Mouse (Mus musculus): ENCODE measurements around the gene Gm28038. TPM values are rescaled to one million over a fixed set of nuclear protein-coding genes. Genes with fewer than 3 reads are reported as not detected.

The Gm28038 gene
- polyA plus RNA-seq, 1 experiment from 2014 or later = not detected

GRCm38 (mm10) chr2:30342544-30342943, 61.7 kb downstream of the Gm28038 start:
- no peak overlapping the region for H3K4me3 ChIP-seq (replicated peaks)
- H3K27me3 ChIP-seq = no peaks in the 10 kb centered on the region
- no peak overlapping the region for H3K27ac ChIP-seq
- H3K4me1 ChIP-seq (replicated peaks) = no peaks in the 10 kb centered on the region
- peaks cover 97% of the 10 kb centered on the region for H3K36me3 ChIP-seq
- no peaks in the 10 kb centered on the region for H3K9me3 ChIP-seq
- WGBS = 95% methylated on average over 7 of the region's 7 CpGs
- ATAC-seq = no peak
- H3K9ac ChIP-seq (replicated peaks) = no peak overlapping the region
- H3K4me2 ChIP-seq (replicated peaks) = no peak overlapping the region

- H3K4me2 ChIP-seq (replicated peaks) = no peak overlapping the region
- no peak for ATAC-seq
- H3K27me3 ChIP-seq = no peaks in the 10 kb centered on the region
- H3K4me3 ChIP-seq (replicated peaks) = no peak overlapping the region
- no peaks in the 10 kb centered on the region for H3K4me1 ChIP-seq (replicated peaks)
- H3K27ac ChIP-seq = peak overlapping the region; percentile 30; the same call in 1 of the 2 replicates
- no peak overlapping the region for H3K9ac ChIP-seq (replicated peaks)
- H3K9me3 ChIP-seq = no peaks in the 10 kb centered on the region
- WGBS = 72% methylated on average over 14 of the region's 14 CpGs
- H3K36me3 ChIP-seq = peaks cover 100% of the 10 kb centered on the region
Observed at GRCm38 (mm10) chr2:30343601-30344137, 62.8 kb downstream of the Gm28038 start.

GRCm38 (mm10) chr2:30345971-30346676, 65.3 kb downstream of the Gm28038 start:
- no peak overlapping the region for H3K9ac ChIP-seq (replicated peaks)
- H3K4me1 ChIP-seq (replicated peaks) = no peaks in the 10 kb centered on the region
- no peaks in the 10 kb centered on the region for H3K27me3 ChIP-seq
- peaks cover 100% of the 10 kb centered on the region for H3K36me3 ChIP-seq
- no peak overlapping the region for H3K4me2 ChIP-seq (replicated peaks)
- no peak overlapping the region for H3K4me3 ChIP-seq (replicated peaks)
- WGBS = 93% methylated on average over 7 of the region's 7 CpGs
- no peak overlapping the region for H3K27ac ChIP-seq
- no peaks in the 10 kb centered on the region for H3K9me3 ChIP-seq
- no peak for ATAC-seq

- Histone ChIP-seq H3K4me2 (replicated peaks) (no peak overlapping the region), H3K27ac (no peak overlapping the region), H3K9ac (replicated peaks) (no peak overlapping the region), H3K4me1 (replicated peaks) (no peaks in the 10 kb centered on the region), H3K4me3 (replicated peaks) (no peak overlapping the region), H3K36me3 (peaks cover 92% of the 10 kb centered on the region), H3K9me3 (no peaks in the 10 kb centered on the region), H3K27me3 (no peaks in the 10 kb centered on the region)
- no peak for ATAC-seq
- WGBS = 90% methylated on average over 6 of the region's 6 CpGs
Observed at GRCm38 (mm10) chr2:30349196-30349595, 68.4 kb downstream of the Gm28038 start.

Other genes with a start within 250 kb of the Gm28038 start
- gene Wdr34, start 232.2 kb upstream of the Gm28038 start, polyA plus RNA-seq (2015; fragmentation: Nextera tagmentation; extraction: Ambion mirVana) = 59.6 and 62.3 TPM in 2 replicates
- 448 and 482 TPM in 2 replicates for gene Set, start 223.7 kb upstream of the Gm28038 start, polyA plus RNA-seq (2015; fragmentation: Nextera tagmentation; extraction: Ambion mirVana)
- 2.8 and 3.8 TPM in 2 replicates for gene Pkn3, start 203.4 kb upstream of the Gm28038 start, polyA plus RNA-seq (2015; fragmentation: Nextera tagmentation; extraction: Ambion mirVana)
- gene Zdhhc12, start 187.4 kb upstream of the Gm28038 start, polyA plus RNA-seq (2015; fragmentation: Nextera tagmentation; extraction: Ambion mirVana) = 18.9 and 19.0 TPM in 2 replicates
- 14.4 and 15.1 TPM in 2 replicates for gene Zer1, start 156.5 kb upstream of the Gm28038 start, polyA plus RNA-seq (2015; fragmentation: Nextera tagmentation; extraction: Ambion mirVana)
- gene Tbc1d13, start 147.3 kb upstream of the Gm28038 start, polyA plus RNA-seq (2015; fragmentation: Nextera tagmentation; extraction: Ambion mirVana) = 12.5 and 13.2 TPM in 2 replicates
- gene Endog, start 109.5 kb upstream of the Gm28038 start, polyA plus RNA-seq (2015; fragmentation: Nextera tagmentation; extraction: Ambion mirVana) = 12.1 and 13.8 TPM in 2 replicates
- 59.9 and 60.0 TPM in 2 replicates for gene Spout1, start 102.6 kb upstream of the Gm28038 start, polyA plus RNA-seq (2015; fragmentation: Nextera tagmentation; extraction: Ambion mirVana)
- 15.9 and 16.8 TPM in 2 replicates for gene Kyat1, start 75.2 kb upstream of the Gm28038 start, polyA plus RNA-seq (2015; fragmentation: Nextera tagmentation; extraction: Ambion mirVana)
- 61.6 and 62.2 TPM in 2 replicates for gene Lrrc8a, start 43.3 kb upstream of the Gm28038 start, polyA plus RNA-seq (2015; fragmentation: Nextera tagmentation; extraction: Ambion mirVana)
- 0.39 and 0.40 TPM in 2 replicates for gene Gm28035, start 40.5 kb upstream of the Gm28038 start, polyA plus RNA-seq (2015; fragmentation: Nextera tagmentation; extraction: Ambion mirVana)
- 5.7 and 7.7 TPM in 2 replicates for gene Phyhd1, start 14.8 kb upstream of the Gm28038 start, polyA plus RNA-seq (2015; fragmentation: Nextera tagmentation; extraction: Ambion mirVana)
- 30.6 and 32.3 TPM in 2 replicates for gene Dolk, start 5.3 kb downstream of the Gm28038 start, polyA plus RNA-seq (2015; fragmentation: Nextera tagmentation; extraction: Ambion mirVana)
- 23.6 and 27.9 TPM in 2 replicates for gene Nup188, start 5.4 kb downstream of the Gm28038 start, polyA plus RNA-seq (2015; fragmentation: Nextera tagmentation; extraction: Ambion mirVana)
- gene Sh3glb2, start 78.3 kb downstream of the Gm28038 start, polyA plus RNA-seq (2015; fragmentation: Nextera tagmentation; extraction: Ambion mirVana) = 147 and 158 TPM in 2 replicates
- gene Miga2, start 83.2 kb downstream of the Gm28038 start, polyA plus RNA-seq (2015; fragmentation: Nextera tagmentation; extraction: Ambion mirVana) = 29.4 and 30.2 TPM in 2 replicates
- gene Dolpp1, start 111.2 kb downstream of the Gm28038 start, polyA plus RNA-seq (2015; fragmentation: Nextera tagmentation; extraction: Ambion mirVana) = 54.7 and 56.6 TPM in 2 replicates
- 18.5 and 21.9 TPM in 2 replicates for gene Crat, start 134.8 kb downstream of the Gm28038 start, polyA plus RNA-seq (2015; fragmentation: Nextera tagmentation; extraction: Ambion mirVana)
- gene Ptpa, start 135.0 kb downstream of the Gm28038 start, polyA plus RNA-seq (2015; fragmentation: Nextera tagmentation; extraction: Ambion mirVana) = 128 and 134 TPM in 2 replicates
- gene Ier5l, start 193.2 kb downstream of the Gm28038 start, polyA plus RNA-seq (2015; fragmentation: Nextera tagmentation; extraction: Ambion mirVana) = 1.8 and 2.0 TPM in 2 replicates

All from midbrain, embryonic 13.5 days (tissue).